Mouse (Mus musculus) G1E-ER4 (cell line): ENCODE results near the gene Helz2. TPM values are rescaled to one million over a fixed set of nuclear protein-coding genes. Genes with fewer than 3 reads are reported as not detected.

Source experiments
- GATA1 ChIP-seq: IDR thresholded peaks from one replicate; pipeline ENCODE4 v1.8.0; 2012; ENCODE audit warnings: low read length, inconsistent platforms
- polyA plus RNA-seq: library from polyadenylated mRNA; stranded (reverse); fragments of >175 nt; gene quantifications from 2 replicates; pipeline ENCODE4 v1.2.3, GENCODE M21; 2012

Helz2 gene
- polyA plus RNA-seq, 1 experiment: 12.4 TPM

- TF ChIP-seq GATA1: no peak
Observed at GRCm38 (mm10) chr2:181219538-181220216, 22.1 kb downstream of the Helz2 start, which contains the start of gene Fndc11. Gene Fndc11, plus strand, starts transcription at chr2:181220013.

- TF ChIP-seq GATA1: no peak
Observed at GRCm38 (mm10) chr2:181218881-181219485, 22.8 kb downstream of the Helz2 start.

GRCm38 (mm10) chr2:181216037-181216436 lies 25.8 kb downstream of the Helz2 start:
- TF ChIP-seq GATA1: no peak

- no peak for TF ChIP-seq GATA1
Observed at GRCm38 (mm10) chr2:181213021-181213445, 28.8 kb downstream of the Helz2 start, which contains the start of gene Srms. Gene Srms, minus strand, starts transcription at chr2:181213185.

- TF ChIP-seq GATA1: no peak
Observed at GRCm38 (mm10) chr2:181212389-181213020, 29.3 kb downstream of the Helz2 start.

- TF ChIP-seq GATA1: no peak
Observed at GRCm38 (mm10) chr2:181206118-181206517, 35.7 kb downstream of the Helz2 start.

- no peak for TF ChIP-seq GATA1
Observed at GRCm38 (mm10) chr2:181205678-181206077, 36.1 kb downstream of the Helz2 start.

GRCm38 (mm10) chr2:181202886-181203285 lies 38.9 kb downstream of the Helz2 start:
- no peak for TF ChIP-seq GATA1

- no peak for TF ChIP-seq GATA1
Observed at GRCm38 (mm10) chr2:181202422-181202821, 39.4 kb downstream of the Helz2 start, which contains the start of gene Ptk6. Gene Ptk6, minus strand, starts transcription at chr2:181202789.

GRCm38 (mm10) chr2:181201606-181202005 lies 40.2 kb downstream of the Helz2 start:
- TF ChIP-seq GATA1: no peak

- no peak for TF ChIP-seq GATA1
Observed at GRCm38 (mm10) chr2:181196628-181197300, 45.1 kb downstream of the Helz2 start.

GRCm38 (mm10) chr2:181193044-181193443 lies 48.8 kb downstream of the Helz2 start:
- TF ChIP-seq GATA1: no peak

- TF ChIP-seq GATA1: no peak
Observed at GRCm38 (mm10) chr2:181191936-181192335, 49.9 kb downstream of the Helz2 start.

- TF ChIP-seq GATA1: no peak
Observed at GRCm38 (mm10) chr2:181189321-181189720, 52.5 kb downstream of the Helz2 start.

- no peak for TF ChIP-seq GATA1
Observed at GRCm38 (mm10) chr2:181188681-181189080, 53.1 kb downstream of the Helz2 start.

GRCm38 (mm10) chr2:181187121-181188000 lies 54.5 kb downstream of the Helz2 start, which contains the start of gene Ppdpf:
Gene Ppdpf, plus strand, starts transcription at chr2:181187247.
- TF ChIP-seq GATA1: no peak
